Mouse (Mus musculus) splenic B cell, adult 2 months (primary cell): Measurements from ENCODE around the gene Papln.

Experiments used
- DNase-seq: peaks from one replicate; pipeline ENCODE4 v3.0.0-alpha.2; 2011; ENCODE audit warnings: low read depth, low spot score
- H3K27me3 ChIP-seq: 2 replicates; pipeline ENCODE4 v1.6.1; 2012; ENCODE audit warnings: mild to moderate bottlenecking, low read length, moderate library complexity, mixed read lengths; ENCODE audit not compliant: control insufficient read depth, poor library complexity, insufficient read depth, severe bottlenecking
- H3K36me3 ChIP-seq: 2 replicates; pipeline ENCODE4 v1.6.1; 2012; ENCODE audit warnings: mild to moderate bottlenecking, low read length, moderate library complexity, mixed read lengths; ENCODE audit not compliant: control insufficient read depth, poor library complexity, insufficient read depth, severe bottlenecking

Papln gene

GRCm38 (mm10) chr12:83830424-83830823, 67.0 kb downstream of the Papln start:
- DNase-seq = no peak
- Histone ChIP-seq H3K27me3 (no peaks in the 10 kb centered on the region), H3K36me3 (no peaks in the 10 kb centered on the region)

GRCm38 (mm10) chr12:83833979-83834378, 70.5 kb downstream of the Papln start:
- DNase-seq = no peak
- H3K36me3 ChIP-seq = 0 out of 2 replicates have a peak, but pooled peaks cover 2% of the 10 kb centered on the region
- H3K27me3 ChIP-seq = no peaks in the 10 kb centered on the region

- no peaks in the 10 kb centered on the region for H3K27me3 ChIP-seq
- DNase-seq = no peak
- 0 out of 2 replicates have a peak, but pooled peaks cover 2% of the 10 kb centered on the region for H3K36me3 ChIP-seq
Observed at GRCm38 (mm10) chr12:83841409-83842190, 78.2 kb downstream of the Papln start.
